Mouse (Mus musculus): ENCODE results near the gene Sorcs3.

- no peak for TF ChIP-seq CTCF (IDR thresholded peaks at IDR 0.05; ENCODE audit: control insufficient read depth, insufficient read depth, insufficient read length)
- no peak for TF ChIP-seq CEBPB (IDR thresholded peaks at IDR 0.05; ENCODE audit: low read depth)
- TF ChIP-seq FOSL1 (IDR thresholded peaks at IDR 0.05; ENCODE audit: insufficient read depth, low read length, poor library complexity, severe bottlenecking): no peak
- TF ChIP-seq MAX (IDR thresholded peaks at IDR 0.05): no peak
- TF ChIP-seq USF1 (IDR thresholded peaks at IDR 0.05; ENCODE audit: low read depth): no peak
- no peak for TF ChIP-seq MYOD1 (IDR thresholded peaks at IDR 0.05; ENCODE audit: control insufficient read depth, insufficient read length, low read depth)
These were observed 340.3 kb downstream of the Sorcs3 start for GRCm38 (mm10) chr19:48546133-48546448.
